Comparison of ENCODE assay signal across 1 mouse cellular context in genomic region chr5:120611416-120611815, GRCm38 (mm10).
TF ChIP-seq lines count a peak whose summit lies in the region.

No protein-coding gene starts in this region.

TF ChIP-seq in MEL, 35 proteins besides CTCF, POLR2A, EP300 and RAD21:
- no peak for TF ChIP-seq TCF12 (IDR thresholded peaks at IDR 0.05; ENCODE audit: low read depth, low read length)
- no peak for TF ChIP-seq ZNF384 (IDR thresholded peaks at IDR 0.05; ENCODE audit: low read depth, low read length)
- TF ChIP-seq UBTF (IDR thresholded peaks at IDR 0.05; ENCODE audit: borderline replicate concordance, insufficient read depth, low read depth, low read length): no peak
- TF ChIP-seq BHLHE40 (IDR thresholded peaks at IDR 0.05; ENCODE audit: borderline replicate concordance, low read depth, low read length): no peak
- TF ChIP-seq HCFC1 (IDR thresholded peaks at IDR 0.05; ENCODE audit: low read depth, low read length): 0 out of 2 replicates have a peak, but pooled peaks have one; percentile 11
- no peak for TF ChIP-seq SMC3 (IDR thresholded peaks at IDR 0.05; ENCODE audit: low read depth, low read length)
- no peak for TF ChIP-seq POLR2AphosphoS2 (IDR thresholded peaks at IDR 0.05; ENCODE audit: low read length)
- TF ChIP-seq ZMIZ1 (IDR thresholded peaks at IDR 0.05; ENCODE audit: low read depth, low read length): no peak
